In genomic region chr13:119145713-119146112, GRCm38 (mm10) we compare ENCODE assay signal across 26 mouse cellular contexts.
"Had no signal": no experiment of that assay in that cellular context is flagged by ENCODE, and none has a peak within 500 bp of the region (broad histone marks: within the 10 kb centered on the region; RNA-seq: fewer than 3 reads in every experiment).

No protein-coding gene starts in this region.

- H3K4me1 ChIP-seq: heart, embryonic 13.5 days; heart, embryonic 15.5 days; hindbrain, embryonic 13.5 days; hindbrain, embryonic 15.5 days; limb, embryonic 10.5 days; limb, embryonic 12.5 days; liver, embryonic 13.5 days; liver, embryonic 15.5 days had no signal

- H3K4me3 ChIP-seq: heart, adult 2 months; heart, embryonic 13.5 days; heart, embryonic 15.5 days; hindbrain, embryonic 13.5 days; hindbrain, embryonic 15.5 days; layer of hippocampus, adult 2 months; left cerebral cortex, adult 2 months; limb, embryonic 10.5 days; limb, embryonic 12.5 days; liver, embryonic 13.5 days; liver, embryonic 15.5 days had no signal

- DNase-seq: gastrocnemius, postnatal 14 days; gastrocnemius, postnatal 36 days; heart, adult 11 months; heart, adult 2 months; heart, postnatal 14 days; heart, postnatal 36 days; kidney, adult 11 months; kidney, adult 2 months; kidney, postnatal 10 days; kidney, postnatal 25 days; kidney, postnatal 4 days; liver; liver, embryonic 13.5 days had no signal

- H3K27ac ChIP-seq: heart, adult 2 months; heart, embryonic 13.5 days; heart, embryonic 15.5 days; hindbrain, embryonic 13.5 days; hindbrain, embryonic 15.5 days; hindbrain, postnatal 0 days; layer of hippocampus, adult 2 months; left cerebral cortex, adult 2 months; limb, embryonic 10.5 days; limb, embryonic 12.5 days; liver, embryonic 13.5 days; liver, embryonic 15.5 days had no signal

- H3K4me2 ChIP-seq: heart, embryonic 11.5 days; heart, embryonic 13.5 days; heart, embryonic 15.5 days; hindbrain, embryonic 13.5 days; hindbrain, embryonic 15.5 days; limb, embryonic 12.5 days; liver, embryonic 11.5 days; liver, embryonic 13.5 days; liver, embryonic 15.5 days had no signal

- H3K36me3 ChIP-seq: heart, embryonic 13.5 days; heart, embryonic 15.5 days; hindbrain, embryonic 13.5 days; hindbrain, embryonic 15.5 days; limb, embryonic 10.5 days; limb, embryonic 12.5 days; liver, embryonic 13.5 days; liver, embryonic 15.5 days had no signal

- H3K27me3 ChIP-seq: heart, embryonic 13.5 days; heart, embryonic 15.5 days; hindbrain, embryonic 13.5 days; hindbrain, embryonic 15.5 days; limb, embryonic 12.5 days; liver, embryonic 13.5 days; liver, embryonic 15.5 days had no signal

- H3K9me3 ChIP-seq: heart, embryonic 13.5 days; heart, embryonic 15.5 days; hindbrain, embryonic 13.5 days; hindbrain, embryonic 15.5 days; limb, embryonic 10.5 days; limb, embryonic 12.5 days; liver, embryonic 13.5 days; liver, embryonic 15.5 days had no signal

- H3K9ac ChIP-seq: heart, embryonic 13.5 days; heart, embryonic 15.5 days; hindbrain, embryonic 13.5 days; hindbrain, embryonic 15.5 days; limb, embryonic 12.5 days; liver, embryonic 13.5 days; liver, embryonic 15.5 days had no signal

- ATAC-seq: hindbrain, postnatal 0 days; intestine, embryonic 16.5 days had no signal
